Mouse (Mus musculus) layer of hippocampus, adult 11-12 months (tissue): Measurements from ENCODE around the gene Nap1l5.
A peak's percentile ranks its signal among the peaks of the same experiment; 100 is the strongest.

Experiments used
- DNase-seq: peaks from one replicate; pipeline ENCODE4 v3.0.0; 2022; ENCODE audit warnings: low spot score

Nap1l5 gene

GRCm38 (mm10) chr6:58906852-58907261 is at the start of gene Nap1l5:
Gene Nap1l5, minus strand, starts transcription at chr6:58907076.
- DNase-seq, result peak; percentile 77

GRCm38 (mm10) chr6:58951128-58951992 is 44.5 kb upstream of the Nap1l5 start:
- no peak for DNase-seq

GRCm38 (mm10) chr6:58950410-58950809 is 43.5 kb upstream of the Nap1l5 start:
- DNase-seq, result no peak

GRCm38 (mm10) chr6:58946840-58947239 is 40.0 kb upstream of the Nap1l5 start:
- no peak for DNase-seq

GRCm38 (mm10) chr6:58946246-58946645 is 39.4 kb upstream of the Nap1l5 start:
- no peak for DNase-seq

- no peak for DNase-seq
Measured at GRCm38 (mm10) chr6:58943958-58944357, 37.1 kb upstream of the Nap1l5 start.

GRCm38 (mm10) chr6:58942276-58942675 is 35.4 kb upstream of the Nap1l5 start:
- DNase-seq, result no peak

GRCm38 (mm10) chr6:58937726-58938125 is 30.9 kb upstream of the Nap1l5 start:
- DNase-seq, result no peak

- DNase-seq, result no peak
Measured at GRCm38 (mm10) chr6:58934144-58934543, 27.3 kb upstream of the Nap1l5 start.

- peak; percentile 81 for DNase-seq
Measured at GRCm38 (mm10) chr6:58933189-58933913, 26.5 kb upstream of the Nap1l5 start.

GRCm38 (mm10) chr6:58932515-58933188 is 25.8 kb upstream of the Nap1l5 start:
- DNase-seq, result peak; percentile 44

GRCm38 (mm10) chr6:58931149-58931548 is 24.3 kb upstream of the Nap1l5 start:
- no peak for DNase-seq

- peak; percentile 46 for DNase-seq
Measured at GRCm38 (mm10) chr6:58929911-58930431, 23.1 kb upstream of the Nap1l5 start.

- DNase-seq, result no peak
Measured at GRCm38 (mm10) chr6:58927881-58928280, 21.0 kb upstream of the Nap1l5 start.

- DNase-seq, result no peak
Measured at GRCm38 (mm10) chr6:58922511-58922910, 15.6 kb upstream of the Nap1l5 start.

- DNase-seq, result no peak
Measured at GRCm38 (mm10) chr6:58921623-58922022, 14.7 kb upstream of the Nap1l5 start.

- peak; percentile 15 for DNase-seq
Measured at GRCm38 (mm10) chr6:58920735-58921134, 13.9 kb upstream of the Nap1l5 start.

GRCm38 (mm10) chr6:58916498-58916897 is 9.6 kb upstream of the Nap1l5 start:
- no peak for DNase-seq

GRCm38 (mm10) chr6:58913971-58914370 is 7.1 kb upstream of the Nap1l5 start:
- no peak for DNase-seq

GRCm38 (mm10) chr6:58913551-58913950 is 6.7 kb upstream of the Nap1l5 start:
- DNase-seq, result no peak

- DNase-seq, result no peak
Measured at GRCm38 (mm10) chr6:58912842-58913241, 6.0 kb upstream of the Nap1l5 start.

GRCm38 (mm10) chr6:58907791-58908190 is 915 bp upstream of the Nap1l5 start:
- DNase-seq, result no peak
